Mouse (Mus musculus): ENCODE measurements around the gene Tpst2. TPM values are rescaled to one million over a fixed set of nuclear protein-coding genes. Genes with fewer than 3 reads are reported as not detected.

Gene Tpst2
- polyA plus RNA-seq, 1 experiment = 1.5 TPM

- TF ChIP-seq GATA1 (IDR thresholded peaks at IDR 0.05; ENCODE audit: low read length) (no peak), TAL1 (IDR thresholded peaks at IDR 0.05; ENCODE audit: low read length) (no peak)
- peaks cover 85% of the 10 kb centered on the region for H3K4me1 ChIP-seq (ENCODE audit: control insufficient read depth)
- H3K27me3 ChIP-seq (ENCODE audit: control insufficient read depth) = no peaks in the 10 kb centered on the region
- H3K4me3 ChIP-seq (replicated peaks) = no peak overlapping the region
- peaks cover 14% of the 10 kb centered on the region for H3K36me3 ChIP-seq (ENCODE audit: control insufficient read depth)
- H3K9me3 ChIP-seq (ENCODE audit: control insufficient read depth, low read length) = no peaks in the 10 kb centered on the region
Measured at GRCm38 (mm10) chr5:112296404-112297181, 20.1 kb downstream of the Tpst2 start.

GRCm38 (mm10) chr5:112297257-112297656 is 20.8 kb downstream of the Tpst2 start:
- Histone ChIP-seq H3K4me1 (ENCODE audit: control insufficient read depth) (peaks cover 83% of the 10 kb centered on the region), H3K27me3 (ENCODE audit: control insufficient read depth) (no peaks in the 10 kb centered on the region), H3K9me3 (ENCODE audit: control insufficient read depth, low read length) (no peaks in the 10 kb centered on the region), H3K36me3 (ENCODE audit: control insufficient read depth) (peaks cover 17% of the 10 kb centered on the region), H3K4me3 (replicated peaks) (no peak overlapping the region)
- TF ChIP-seq TAL1 (IDR thresholded peaks at IDR 0.05; ENCODE audit: low read length) = no peak
- no peak for TF ChIP-seq GATA1 (IDR thresholded peaks at IDR 0.05; ENCODE audit: low read length)

- Histone ChIP-seq H3K36me3 (ENCODE audit: control insufficient read depth) (peaks cover 22% of the 10 kb centered on the region), H3K27me3 (ENCODE audit: control insufficient read depth) (no peaks in the 10 kb centered on the region), H3K9me3 (ENCODE audit: control insufficient read depth, low read length) (no peaks in the 10 kb centered on the region), H3K4me3 (replicated peaks) (no peak overlapping the region), H3K4me1 (ENCODE audit: control insufficient read depth) (peaks cover 75% of the 10 kb centered on the region)
- no peak for TF ChIP-seq GATA1 (IDR thresholded peaks at IDR 0.05; ENCODE audit: low read length)
- no peak for TF ChIP-seq TAL1 (IDR thresholded peaks at IDR 0.05; ENCODE audit: low read length)
Measured at GRCm38 (mm10) chr5:112298226-112298988, 21.9 kb downstream of the Tpst2 start.

GRCm38 (mm10) chr5:112299399-112299798 is 22.9 kb downstream of the Tpst2 start:
- Histone ChIP-seq H3K4me3 (replicated peaks) (no peak overlapping the region), H3K9me3 (ENCODE audit: control insufficient read depth, low read length) (no peaks in the 10 kb centered on the region), H3K27me3 (ENCODE audit: control insufficient read depth) (no peaks in the 10 kb centered on the region), H3K36me3 (ENCODE audit: control insufficient read depth) (peaks cover 28% of the 10 kb centered on the region), H3K4me1 (ENCODE audit: control insufficient read depth) (peaks cover 68% of the 10 kb centered on the region)
- no peak for TF ChIP-seq TAL1 (IDR thresholded peaks at IDR 0.05; ENCODE audit: low read length)
- no peak for TF ChIP-seq GATA1 (IDR thresholded peaks at IDR 0.05; ENCODE audit: low read length)

- Histone ChIP-seq H3K36me3 (ENCODE audit: control insufficient read depth) (peaks cover 32% of the 10 kb centered on the region), H3K9me3 (ENCODE audit: control insufficient read depth, low read length) (no peaks in the 10 kb centered on the region), H3K27me3 (ENCODE audit: control insufficient read depth) (no peaks in the 10 kb centered on the region), H3K4me3 (replicated peaks) (no peak overlapping the region), H3K4me1 (ENCODE audit: control insufficient read depth) (peaks cover 61% of the 10 kb centered on the region)
- 0 out of 3 replicates have a peak, but pooled peaks have one; percentile 8 for TF ChIP-seq TAL1 (IDR thresholded peaks at IDR 0.05; ENCODE audit: low read length)
- TF ChIP-seq GATA1 (IDR thresholded peaks at IDR 0.05; ENCODE audit: low read length) = no peak
Measured at GRCm38 (mm10) chr5:112300112-112300511, 23.6 kb downstream of the Tpst2 start.

DNA sequence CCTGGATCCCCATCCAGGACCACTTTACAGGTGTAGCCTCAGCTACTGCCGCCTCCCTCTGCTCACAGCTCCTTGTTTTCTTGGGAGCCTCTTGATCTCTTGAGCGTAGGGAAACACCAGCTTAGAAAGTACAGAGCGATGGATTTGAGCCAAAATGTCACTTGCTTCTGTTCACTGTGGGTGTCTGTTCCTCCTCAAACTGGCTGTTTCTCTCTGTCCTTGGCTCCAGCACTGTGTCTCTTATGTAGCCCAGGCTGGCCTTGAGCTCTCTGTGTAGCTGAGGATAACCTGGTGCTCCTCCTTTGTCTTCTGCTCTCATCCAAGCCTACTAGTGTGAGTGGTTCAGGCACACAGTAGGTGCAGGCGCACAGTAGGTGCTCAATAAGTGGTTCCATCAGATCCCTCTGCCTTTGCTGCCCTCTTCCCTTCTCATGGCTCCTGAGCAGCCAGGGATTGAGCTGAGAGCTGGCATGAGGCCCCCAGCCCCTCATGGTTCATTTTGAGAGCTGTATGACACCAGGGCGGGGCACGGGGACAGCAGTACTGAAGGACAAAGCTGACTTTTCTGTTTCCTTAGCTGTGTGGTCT is 24.3 kb downstream of the Tpst2 start:
- Histone ChIP-seq H3K36me3 (ENCODE audit: control insufficient read depth) (peaks cover 36% of the 10 kb centered on the region), H3K9me3 (ENCODE audit: control insufficient read depth, low read length) (no peaks in the 10 kb centered on the region), H3K4me3 (replicated peaks) (no peak overlapping the region), H3K27me3 (ENCODE audit: control insufficient read depth) (no peaks in the 10 kb centered on the region), H3K4me1 (ENCODE audit: control insufficient read depth) (peaks cover 54% of the 10 kb centered on the region)
- TF ChIP-seq TAL1 (IDR thresholded peaks at IDR 0.05; ENCODE audit: low read length) (no peak), GATA1 (IDR thresholded peaks at IDR 0.05; ENCODE audit: low read length) (no peak)

- Histone ChIP-seq H3K4me3 (replicated peaks) (no peak overlapping the region), H3K27me3 (ENCODE audit: control insufficient read depth) (no peaks in the 10 kb centered on the region), H3K4me1 (ENCODE audit: control insufficient read depth) (peaks cover 46% of the 10 kb centered on the region), H3K36me3 (ENCODE audit: control insufficient read depth) (peaks cover 43% of the 10 kb centered on the region), H3K9me3 (ENCODE audit: control insufficient read depth, low read length) (no peaks in the 10 kb centered on the region)
- TF ChIP-seq TAL1 (IDR thresholded peaks at IDR 0.05; ENCODE audit: low read length) (no peak), GATA1 (IDR thresholded peaks at IDR 0.05; ENCODE audit: low read length) (no peak)
Measured at GRCm38 (mm10) chr5:112301694-112302093, 25.2 kb downstream of the Tpst2 start.

- no peaks in the 10 kb centered on the region for H3K9me3 ChIP-seq (ENCODE audit: control insufficient read depth, low read length)
- H3K4me3 ChIP-seq (replicated peaks) = no peak overlapping the region
- H3K4me1 ChIP-seq (ENCODE audit: control insufficient read depth) = peaks cover 40% of the 10 kb centered on the region
- peaks cover 49% of the 10 kb centered on the region for H3K36me3 ChIP-seq (ENCODE audit: control insufficient read depth)
- no peaks in the 10 kb centered on the region for H3K27me3 ChIP-seq (ENCODE audit: control insufficient read depth)
- TF ChIP-seq GATA1 (IDR thresholded peaks at IDR 0.05; ENCODE audit: low read length) (no peak), TAL1 (IDR thresholded peaks at IDR 0.05; ENCODE audit: low read length) (no peak)
Measured at GRCm38 (mm10) chr5:112302310-112302709, 25.8 kb downstream of the Tpst2 start.

DNA sequence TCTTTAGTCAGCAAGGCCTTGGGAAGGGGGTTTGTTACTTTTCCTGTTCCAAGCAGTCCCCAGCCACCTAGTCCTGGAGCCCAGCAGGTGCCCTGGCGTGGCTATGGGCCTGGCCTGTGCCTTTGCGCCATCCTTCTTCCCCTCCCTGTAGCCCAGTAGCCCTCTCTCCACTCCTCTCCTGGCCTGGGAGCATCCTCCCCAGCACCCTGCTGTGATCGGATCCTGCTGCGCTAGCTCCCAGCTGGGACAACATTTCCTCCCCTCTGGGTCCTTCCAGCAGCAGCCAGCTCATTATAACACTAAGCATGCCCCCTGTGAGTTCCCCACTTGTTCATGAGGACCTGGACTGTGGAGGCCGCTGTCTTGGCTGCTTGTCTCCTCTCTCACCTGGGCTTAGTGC is 29.4 kb downstream of the Tpst2 start:
- TF ChIP-seq GATA1 (IDR thresholded peaks at IDR 0.05; ENCODE audit: low read length) (no peak), TAL1 (IDR thresholded peaks at IDR 0.05; ENCODE audit: low read length) (no peak)
- Histone ChIP-seq H3K9me3 (ENCODE audit: control insufficient read depth, low read length) (no peaks in the 10 kb centered on the region), H3K36me3 (ENCODE audit: control insufficient read depth) (peaks cover 74% of the 10 kb centered on the region), H3K27me3 (ENCODE audit: control insufficient read depth) (no peaks in the 10 kb centered on the region), H3K4me3 (replicated peaks) (no peak overlapping the region), H3K4me1 (ENCODE audit: control insufficient read depth) (peaks cover 9% of the 10 kb centered on the region)

All from erythroblast, embryonic 14.5 days (primary cell).